Mouse (Mus musculus) urinary bladder, adult 2 months (tissue): ENCODE data around the gene Hoxb4. TPM values are rescaled to one million over a fixed set of nuclear protein-coding genes. Genes with fewer than 3 reads are reported as not detected.

Experiments
- DNase-seq: peaks from one replicate; pipeline ENCODE4 v3.0.0; 2022; ENCODE audit warnings: low spot score
- polyA plus RNA-seq: library from polyadenylated mRNA; depleted of rRNA; stranded (reverse); fragments of >200 nt; gene quantifications from 2 replicates; pipeline ENCODE4 v1.2.3, GENCODE M21; 2012

Gene Hoxb4
- polyA plus RNA-seq, 1 experiment: 7.6 TPM

DNA sequence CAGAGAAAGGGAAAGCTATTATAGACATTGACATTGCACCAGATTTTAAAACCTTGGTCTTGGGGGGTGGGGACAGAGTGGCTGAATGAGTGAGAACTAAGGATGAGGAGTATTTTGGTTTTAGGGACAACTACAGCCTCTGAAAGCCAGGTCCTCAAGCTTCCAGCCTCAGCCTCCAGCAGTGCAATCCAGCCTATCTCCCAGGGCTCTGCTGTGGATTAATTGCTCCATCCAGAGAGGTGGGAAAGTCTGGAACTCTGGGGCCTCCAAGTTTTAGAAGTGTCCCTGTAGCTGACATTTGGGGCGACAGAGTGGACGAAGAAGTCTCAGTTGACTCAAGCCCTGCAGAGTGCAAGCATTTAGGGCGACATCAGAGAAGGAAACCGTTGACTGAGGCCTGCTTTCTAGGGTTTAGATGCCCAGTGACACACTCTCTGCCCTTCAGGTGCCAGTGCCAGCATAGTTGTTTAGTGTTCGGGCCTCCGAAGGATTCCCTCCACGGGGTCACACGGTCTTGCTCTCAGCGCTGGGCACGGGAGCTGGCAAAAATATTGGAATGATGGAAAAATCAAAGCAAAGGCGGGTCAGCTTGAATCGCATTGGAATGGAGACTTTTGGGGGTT lies 4.2 kb upstream of the Hoxb4 start:
- no peak for DNase-seq

DNA sequence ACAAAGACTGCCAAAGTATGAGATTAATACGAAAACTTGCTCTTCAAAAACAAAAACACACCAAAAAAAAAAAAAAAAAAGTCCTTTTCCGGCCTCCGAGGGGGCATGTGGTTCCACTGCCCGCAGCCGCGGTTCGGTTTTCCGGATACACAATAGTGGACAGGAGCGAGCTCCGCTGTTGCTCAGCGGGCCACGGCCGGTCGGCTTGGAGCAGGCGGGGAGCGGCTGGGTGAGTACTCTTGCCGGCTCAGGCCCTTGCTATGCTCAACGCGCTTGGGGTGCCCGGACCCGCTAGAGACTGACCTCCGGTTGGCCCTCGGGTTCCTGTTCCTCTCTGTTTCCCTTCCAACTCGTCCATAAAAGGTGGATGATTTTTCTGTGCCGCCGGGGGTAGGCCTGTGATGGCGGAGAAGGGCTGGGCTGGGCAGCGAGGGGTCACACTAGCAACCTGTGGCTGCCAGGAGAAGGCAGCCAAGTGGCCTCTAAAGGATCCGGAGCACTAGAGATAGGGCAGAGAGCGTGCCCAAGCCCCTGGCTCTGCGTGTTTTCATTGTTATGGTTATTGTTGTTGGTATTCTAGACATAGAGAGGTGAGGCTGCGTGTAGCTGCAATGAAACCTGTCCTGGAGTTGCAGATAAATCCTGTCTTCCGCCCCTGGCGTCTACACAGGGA lies 3.3 kb upstream of the Hoxb4 start:
- DNase-seq: no peak

DNA sequence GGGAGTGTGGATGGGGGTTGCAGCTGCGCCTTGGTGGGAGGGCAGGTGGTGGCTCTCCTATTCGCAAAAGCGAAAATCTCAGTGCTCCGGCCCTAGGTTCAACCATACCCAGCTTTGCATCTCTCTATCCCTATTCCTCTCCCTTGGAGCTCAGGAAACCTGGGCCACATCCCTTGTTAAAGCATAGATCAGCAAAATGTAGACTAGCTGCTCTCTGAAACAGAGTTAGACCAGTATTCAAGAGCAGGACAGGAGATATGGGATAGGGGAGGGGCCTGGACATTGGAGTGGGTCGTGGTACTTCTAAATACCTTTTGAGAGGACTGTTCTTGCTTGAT lies 2.8 kb upstream of the Hoxb4 start:
- no peak for DNase-seq

DNA sequence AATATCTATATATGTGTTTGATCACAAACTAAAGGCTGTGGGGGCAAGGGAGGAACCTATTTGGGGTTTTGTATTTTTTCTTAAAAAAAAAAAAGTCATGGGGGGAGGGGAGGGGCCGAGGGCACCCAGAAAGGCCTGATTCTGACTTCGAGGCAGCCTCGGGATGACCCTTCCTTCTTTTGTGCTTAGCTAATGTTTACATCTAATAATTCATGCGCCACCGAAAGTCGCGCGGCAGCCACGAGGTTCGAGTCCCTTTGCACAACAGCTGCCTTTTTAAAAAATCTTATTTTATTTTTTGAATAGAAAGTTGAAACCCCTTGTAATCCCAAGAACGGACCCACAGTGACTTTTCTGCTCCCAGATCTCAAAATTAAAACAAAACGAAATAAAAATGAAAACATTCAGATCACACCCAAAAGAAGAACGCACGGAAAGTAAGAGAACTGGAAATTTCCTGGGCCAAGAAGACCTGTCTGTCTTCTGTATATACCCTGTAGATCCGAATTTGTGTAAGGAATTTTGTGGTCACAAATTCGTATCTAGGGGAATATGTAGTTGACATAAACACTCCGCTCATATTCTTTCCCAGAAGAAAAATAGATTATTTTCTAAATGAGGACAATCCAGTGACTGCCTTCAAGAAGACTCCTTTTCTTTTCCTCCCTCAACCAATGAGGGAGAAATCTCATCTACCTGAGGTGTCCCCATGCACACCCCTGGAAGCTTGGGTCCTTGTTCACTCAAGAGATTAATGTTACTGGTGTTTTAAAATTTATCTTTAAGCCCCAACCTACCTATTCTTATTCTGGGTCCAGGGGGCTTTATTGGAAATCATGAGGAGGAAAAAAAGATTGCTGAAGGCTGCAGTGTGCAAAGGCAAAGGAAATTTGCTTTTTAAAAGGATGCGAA lies 1.1 kb upstream of the Hoxb4 start:
- no peak for DNase-seq

DNA sequence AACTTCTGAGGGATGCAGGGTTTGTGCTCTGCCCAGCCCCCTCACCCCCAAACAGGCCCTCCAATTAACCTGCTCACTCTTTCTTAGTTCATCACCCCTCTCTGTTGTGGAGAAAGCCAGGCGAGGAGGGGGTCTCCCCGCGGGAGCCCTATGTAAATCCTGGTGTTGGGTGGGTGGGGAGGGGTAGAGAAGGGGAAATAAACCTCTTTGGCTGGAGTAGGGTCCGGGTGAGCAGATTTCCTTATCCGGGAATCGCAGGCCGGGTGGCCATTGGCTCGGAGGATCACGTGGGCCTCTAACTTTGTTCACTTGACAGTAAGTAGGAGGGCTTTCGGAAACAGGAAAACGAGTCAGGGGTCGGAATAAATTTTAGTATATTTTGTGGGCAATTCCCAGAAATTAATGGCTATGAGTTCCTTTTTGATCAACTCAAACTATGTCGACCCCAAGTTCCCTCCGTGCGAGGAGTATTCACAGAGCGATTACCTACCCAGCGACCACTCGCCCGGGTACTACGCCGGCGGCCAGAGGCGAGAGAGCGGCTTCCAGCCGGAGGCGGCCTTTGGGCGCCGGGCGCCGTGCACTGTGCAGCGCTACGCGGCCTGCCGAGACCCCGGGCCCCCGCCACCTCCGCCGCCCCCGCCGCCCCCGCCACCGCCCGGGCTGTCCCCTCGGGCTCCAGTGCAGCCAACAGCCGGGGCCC lies 452 bp downstream of the Hoxb4 start:
- no peak for DNase-seq

DNA sequence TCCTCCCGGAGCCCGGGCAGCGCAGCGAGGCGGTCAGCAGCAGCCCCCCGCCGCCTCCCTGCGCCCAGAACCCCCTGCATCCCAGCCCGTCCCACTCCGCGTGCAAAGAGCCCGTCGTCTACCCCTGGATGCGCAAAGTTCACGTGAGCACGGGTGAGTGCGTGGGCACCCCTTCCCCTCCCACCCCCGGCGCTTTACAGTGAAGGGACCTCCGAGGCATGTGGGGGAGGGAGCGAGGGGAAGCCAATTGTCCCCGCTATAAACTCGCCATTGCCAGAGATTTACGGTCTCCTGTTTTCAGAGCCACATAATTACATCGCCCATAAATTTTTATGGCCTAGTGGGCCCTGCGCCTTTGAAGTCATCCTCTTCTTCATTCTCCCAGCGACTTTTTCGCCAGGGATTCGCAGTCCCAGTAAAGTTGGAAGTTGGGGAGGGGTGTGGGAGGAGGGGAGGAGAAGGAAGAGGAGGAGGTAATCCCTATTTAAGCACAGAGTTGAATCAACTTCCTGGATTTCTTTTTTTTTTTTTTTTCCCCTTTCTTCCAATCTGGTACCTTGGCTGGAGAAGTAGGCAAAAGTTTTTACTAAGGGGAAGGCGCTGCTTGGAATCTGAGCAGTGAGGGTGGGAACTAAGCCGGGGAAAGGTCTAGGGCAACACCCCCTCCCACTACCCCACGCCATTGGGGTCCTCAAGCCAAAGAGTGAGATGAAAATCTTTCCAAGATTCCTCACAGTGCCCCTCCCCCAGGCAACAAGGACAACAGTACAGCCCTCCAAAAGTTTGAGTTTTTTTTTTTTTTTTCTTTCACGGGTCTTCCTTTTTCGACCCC lies 1.2 kb downstream of the Hoxb4 start:
- DNase-seq: no peak

DNA sequence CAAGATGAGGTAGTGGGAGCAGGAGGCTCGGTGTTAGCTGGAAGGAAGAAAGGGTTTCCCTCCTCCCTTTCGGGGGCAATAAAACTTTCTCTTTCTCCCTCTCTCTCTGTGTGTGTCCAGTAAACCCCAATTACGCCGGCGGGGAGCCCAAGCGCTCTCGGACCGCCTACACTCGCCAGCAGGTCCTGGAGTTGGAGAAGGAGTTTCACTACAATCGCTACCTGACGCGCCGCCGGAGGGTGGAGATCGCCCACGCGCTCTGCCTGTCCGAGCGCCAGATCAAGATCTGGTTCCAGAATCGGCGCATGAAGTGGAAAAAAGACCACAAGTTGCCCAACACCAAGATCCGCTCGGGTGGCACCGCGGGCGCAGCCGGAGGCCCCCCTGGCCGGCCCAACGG lies 1.8 kb downstream of the Hoxb4 start:
- no peak for DNase-seq

DNA sequence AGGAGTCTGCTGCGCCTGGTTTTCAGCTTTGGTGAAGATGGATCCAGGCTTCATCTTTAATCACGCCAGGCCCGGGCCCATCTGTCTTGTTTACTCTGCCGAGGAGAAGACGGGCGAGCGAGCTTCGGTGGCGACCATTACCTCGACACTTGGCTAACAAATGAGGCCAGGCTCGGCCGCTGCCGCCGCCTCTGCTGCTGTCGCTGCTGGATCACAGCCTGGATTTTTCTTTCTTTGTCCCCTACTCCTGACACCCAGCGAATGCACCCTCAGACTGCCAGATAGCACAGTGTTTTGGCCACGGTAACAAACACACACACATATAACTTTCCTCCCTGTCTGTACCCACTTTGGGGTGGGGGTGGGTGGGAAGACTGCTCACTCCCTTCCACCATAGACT lies 2.6 kb downstream of the Hoxb4 start:
- DNase-seq: no peak

DNA sequence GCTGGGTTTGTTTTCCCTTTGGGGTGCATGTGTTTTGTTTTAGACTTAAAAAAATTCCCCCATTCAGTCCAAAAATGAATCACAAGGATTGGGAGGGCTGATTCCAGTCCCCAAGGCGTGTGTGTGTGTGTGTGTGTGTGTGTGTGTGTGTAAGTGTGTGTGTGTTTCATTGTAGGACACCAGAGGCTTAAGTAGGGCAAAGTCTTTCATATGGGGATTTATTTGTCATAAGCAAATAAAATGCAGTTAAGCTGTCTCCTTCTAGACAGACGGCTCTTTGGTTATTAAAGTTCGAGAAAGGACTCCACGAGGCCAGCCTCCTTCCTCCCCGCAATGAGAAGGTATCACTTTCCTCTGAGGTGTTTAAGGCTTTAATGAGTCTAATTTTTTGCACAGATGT lies 3.8 kb downstream of the Hoxb4 start:
- DNase-seq: no peak

DNA sequence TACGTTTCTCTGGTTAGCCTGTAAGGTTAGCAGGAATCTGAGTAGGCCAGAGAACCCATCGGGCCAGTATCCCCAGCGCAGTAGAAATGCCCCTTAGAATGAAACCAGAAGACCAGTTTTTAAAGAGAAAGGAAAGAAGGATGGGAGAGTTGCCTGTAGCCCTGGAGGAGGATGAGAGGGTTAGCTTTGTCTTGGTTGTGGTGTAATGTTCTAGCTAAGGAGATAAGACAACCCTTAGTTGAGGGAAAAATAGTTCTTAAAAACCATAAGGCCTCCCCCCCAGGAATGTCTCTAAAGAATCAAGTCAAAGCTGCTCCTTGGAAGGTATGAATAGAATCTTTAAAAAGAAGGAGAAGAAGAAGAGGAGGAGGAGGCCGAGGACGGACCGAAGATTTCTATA lies 4.7 kb downstream of the Hoxb4 start:
- no peak for DNase-seq

DNA sequence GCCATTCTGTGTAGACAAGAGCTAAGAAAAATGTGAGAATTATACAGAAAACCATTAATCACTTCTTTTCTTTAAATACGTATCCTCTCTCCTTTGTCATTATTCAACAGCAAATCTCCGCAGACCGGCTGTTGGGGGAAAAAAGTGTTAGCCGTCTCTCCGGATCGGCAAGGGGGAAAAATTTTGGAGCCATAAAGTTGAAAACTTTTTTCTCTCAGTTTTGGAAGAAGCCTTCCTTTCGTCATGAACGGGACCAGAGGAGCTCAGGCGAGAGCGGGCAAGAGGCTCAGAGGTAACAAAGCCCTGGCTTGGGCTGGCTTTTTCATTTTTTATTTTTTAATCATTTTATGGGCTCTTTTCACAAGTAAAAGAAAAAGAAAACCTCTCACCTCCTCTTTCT lies 5.1 kb downstream of the Hoxb4 start, which contains the start of gene Hoxb3:
Gene Hoxb3, plus strand, starts transcription at position 173 of the 400 bp plus-strand sequence.
- no peak for DNase-seq

DNA sequence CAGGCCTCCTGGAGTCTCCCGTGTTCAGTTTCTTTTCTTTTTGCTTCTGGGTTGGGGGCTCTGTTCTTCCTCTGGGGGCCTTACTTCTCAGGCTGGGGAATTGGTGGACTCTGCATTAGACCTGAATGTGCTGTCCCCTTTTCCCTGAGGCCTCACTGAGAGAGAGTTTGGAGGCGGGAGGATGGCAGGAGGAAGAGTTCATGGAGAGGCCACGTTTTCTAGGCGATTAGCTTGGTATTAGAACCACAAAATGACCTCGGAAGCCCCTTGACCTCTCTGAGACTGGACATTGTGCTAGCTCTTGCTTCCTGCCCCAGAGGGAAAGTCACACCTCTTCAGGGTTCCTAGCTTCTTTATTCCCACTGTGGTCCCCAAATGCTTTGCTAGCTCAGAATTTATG lies 6.1 kb downstream of the Hoxb4 start:
- no peak for DNase-seq

DNA sequence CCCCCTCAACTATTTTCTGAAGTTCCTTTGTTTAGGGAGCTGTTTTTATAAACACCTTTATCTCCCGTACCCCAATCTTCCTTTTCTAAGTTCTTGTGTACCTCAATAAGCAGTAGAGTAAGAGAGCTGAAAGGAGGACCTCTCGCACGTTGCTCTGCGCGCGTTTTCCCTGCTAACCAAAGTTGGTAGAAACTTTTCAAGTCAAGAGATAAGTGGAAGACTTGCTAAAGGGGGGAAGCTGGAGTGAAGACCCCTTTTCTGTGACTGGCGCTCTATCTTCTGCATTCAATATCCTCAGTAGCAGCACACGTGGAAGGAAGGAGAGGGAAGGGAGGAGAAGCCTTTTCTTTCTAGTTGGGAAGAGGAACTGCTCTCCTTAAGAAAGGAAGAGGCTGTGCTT lies 6.9 kb downstream of the Hoxb4 start:
- DNase-seq: no peak

DNA sequence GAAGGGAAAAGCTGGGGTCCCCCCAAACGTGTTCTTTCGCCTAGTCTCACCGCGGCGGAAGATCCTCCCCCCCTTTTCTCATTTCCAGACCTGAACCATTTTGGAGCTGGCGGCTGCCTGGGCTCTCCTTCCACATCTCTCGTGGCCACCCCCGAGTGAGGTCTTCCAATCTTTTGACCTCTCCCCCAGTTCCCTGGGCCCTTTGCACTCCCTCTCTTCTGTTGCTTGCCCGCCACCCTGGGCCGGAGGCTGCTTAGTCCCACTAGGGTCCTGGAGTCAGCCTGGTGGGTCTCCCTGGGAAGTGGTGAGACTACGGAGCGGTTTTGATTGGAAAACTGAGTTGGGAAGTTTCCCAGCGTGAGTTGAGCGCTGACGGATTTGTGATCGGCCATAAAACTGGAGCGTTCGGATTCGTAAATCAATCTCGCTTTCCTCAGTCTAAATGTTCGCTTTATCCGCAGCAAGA lies 7.7 kb downstream of the Hoxb4 start:
- DNase-seq: no peak

DNA sequence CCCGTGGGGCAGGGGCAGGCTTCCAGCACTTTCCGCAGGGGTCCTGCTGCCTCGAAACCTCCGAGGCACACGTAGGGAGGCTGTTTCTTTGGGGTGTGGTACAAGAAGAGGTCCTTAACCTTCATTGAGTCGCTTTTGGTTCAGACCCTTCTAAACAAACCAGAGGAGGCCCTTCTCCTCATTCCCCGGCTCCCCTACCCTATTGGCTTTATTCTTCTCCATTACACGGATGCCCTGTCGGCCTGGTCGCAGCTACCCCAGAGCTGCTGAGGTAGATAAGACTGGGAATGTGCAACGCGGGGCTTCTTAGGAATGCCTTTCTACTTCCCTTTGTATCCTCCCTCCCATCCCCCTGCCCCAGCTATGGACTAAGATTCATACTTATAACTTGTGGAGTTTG lies 8.6 kb downstream of the Hoxb4 start:
- DNase-seq: no peak

DNA sequence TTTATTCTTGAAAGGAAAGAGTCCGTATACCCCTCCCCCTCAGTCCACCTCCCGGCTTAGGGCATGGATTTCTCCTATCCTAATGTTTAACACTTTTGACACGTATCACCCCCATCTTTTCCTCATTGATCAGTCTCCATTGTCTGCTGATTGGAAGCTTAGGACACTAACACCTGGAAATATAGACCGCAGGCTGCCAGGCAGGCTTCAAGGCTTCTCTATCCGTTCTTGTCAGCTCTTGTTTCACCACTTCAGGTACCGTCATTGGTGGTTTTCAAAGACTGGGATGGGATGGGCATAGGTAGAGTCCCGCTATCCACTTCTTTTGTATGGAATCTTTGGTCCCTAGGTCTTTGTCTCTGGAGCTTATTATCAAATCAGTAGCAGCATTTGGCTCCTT lies 9.1 kb downstream of the Hoxb4 start:
- DNase-seq: no peak

DNA sequence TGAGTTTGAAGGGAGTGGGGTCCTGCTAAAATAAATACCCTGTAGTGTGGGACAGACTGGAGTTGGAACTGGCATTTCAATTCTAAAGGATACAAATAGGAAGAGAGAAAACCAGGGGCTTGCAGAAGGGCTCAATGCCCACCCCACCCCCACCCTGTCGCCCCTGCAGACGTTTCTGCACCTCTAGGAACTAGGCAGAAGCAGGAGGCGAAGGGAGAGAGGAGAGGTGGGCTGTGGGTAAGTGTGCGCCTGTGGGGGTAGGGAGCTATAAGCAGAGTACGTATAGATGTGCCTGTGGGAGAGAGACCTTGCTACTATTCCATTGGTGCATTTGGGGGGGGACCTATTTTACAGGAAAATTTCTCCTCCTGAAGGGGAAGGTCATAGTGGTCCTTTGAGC lies 9.7 kb downstream of the Hoxb4 start:
- no peak for DNase-seq

DNA sequence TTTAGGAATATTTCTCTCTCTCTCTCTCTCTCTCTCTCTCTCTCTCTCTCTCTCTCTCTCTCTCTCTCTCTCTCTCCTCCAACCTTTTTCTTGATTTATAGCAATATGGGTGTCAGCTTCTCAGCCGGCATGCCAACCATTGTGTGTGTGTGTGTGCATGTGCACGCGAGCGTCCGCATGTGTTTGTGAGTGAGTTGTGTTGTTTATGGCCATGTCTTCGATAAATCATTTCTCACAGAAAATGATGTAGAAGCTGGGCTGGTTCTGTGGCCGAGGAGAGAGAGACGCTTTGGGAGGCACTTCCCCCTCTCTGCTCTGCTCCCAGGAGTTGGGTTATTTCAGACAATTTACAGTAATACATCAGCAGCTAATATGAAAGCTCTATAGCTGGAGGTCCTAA lies 10.5 kb downstream of the Hoxb4 start:
- no peak for DNase-seq

DNA sequence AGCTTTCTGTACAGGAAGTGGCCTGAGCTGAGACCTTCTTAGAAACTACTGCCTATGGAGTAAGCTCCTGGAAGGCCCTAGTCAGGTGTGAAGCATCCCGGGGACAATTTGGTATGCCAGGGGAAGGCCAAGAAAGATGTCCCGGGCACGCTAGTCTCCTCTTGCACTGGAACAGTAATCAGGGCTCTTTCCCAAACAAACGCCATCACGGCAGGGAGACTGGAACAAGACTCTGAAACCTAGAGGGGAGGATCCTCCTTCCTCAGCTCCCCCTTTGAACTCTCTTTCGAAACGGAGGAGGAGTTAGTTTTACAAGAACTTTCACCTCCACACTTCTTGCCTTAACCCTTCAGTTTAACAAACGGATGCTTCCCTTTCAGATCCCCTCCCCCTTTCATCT lies 14.0 kb downstream of the Hoxb4 start:
- DNase-seq: no peak

DNA sequence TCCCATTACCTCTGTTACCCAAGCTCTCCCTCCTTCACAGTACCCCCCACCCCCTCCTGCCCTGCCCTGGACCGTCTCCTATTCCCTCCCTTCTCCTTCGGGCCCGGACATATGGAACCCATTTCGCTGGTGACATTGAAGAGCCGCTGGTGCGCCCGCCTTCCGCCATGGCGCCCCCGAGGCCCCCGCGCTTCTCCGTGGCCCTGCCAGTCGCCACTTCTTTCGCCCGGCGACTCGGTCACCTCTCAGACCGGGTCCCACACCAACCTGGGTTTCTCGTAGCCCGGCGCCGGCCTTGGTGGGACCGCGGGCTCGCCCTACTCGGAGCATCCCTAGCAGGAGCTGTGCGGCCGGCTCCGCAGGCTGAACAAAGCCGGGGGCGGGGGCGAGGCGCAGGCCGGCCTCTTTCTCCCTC lies 14.6 kb downstream of the Hoxb4 start:
- DNase-seq: no peak

DNA sequence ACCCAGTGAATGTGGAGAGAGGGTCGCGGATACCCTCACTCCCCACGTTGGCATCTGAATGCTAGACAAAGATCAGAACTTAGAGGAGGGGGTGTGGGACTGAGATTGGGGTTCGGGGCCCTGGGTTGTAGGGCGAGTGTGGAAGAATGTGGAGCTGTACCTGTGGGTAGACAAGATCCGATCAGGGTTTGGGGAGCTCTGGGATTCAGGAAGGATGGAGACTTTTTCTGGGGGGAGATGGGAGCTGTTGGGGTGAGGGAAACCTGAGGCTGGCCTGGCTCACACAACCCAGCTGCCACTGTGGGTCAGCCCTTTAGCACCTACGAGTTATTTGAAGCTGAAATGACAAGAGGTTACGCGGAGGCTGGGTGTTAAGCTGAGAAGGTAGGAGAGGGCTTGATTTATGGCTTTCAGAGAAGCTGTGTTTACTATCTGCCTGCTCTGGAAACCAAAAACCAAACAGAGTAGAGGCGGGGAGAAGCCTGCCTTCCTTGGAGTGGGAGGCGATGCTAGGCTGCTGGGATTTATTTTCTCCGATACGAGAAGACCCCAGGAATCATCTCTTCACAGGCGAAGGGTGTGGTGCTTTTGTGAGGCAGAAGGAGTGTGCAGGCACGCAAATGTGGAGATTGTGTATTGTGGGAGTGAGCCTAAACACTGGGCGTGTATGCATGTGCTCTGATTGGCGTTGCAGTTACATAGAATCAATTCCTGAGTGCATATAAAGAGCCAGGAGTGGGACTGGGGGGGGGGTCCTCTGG lies 15.4 kb downstream of the Hoxb4 start:
- DNase-seq: no peak
